Mouse (Mus musculus): ENCODE measurements at regions not wholly inside any gene's neighbourhood (a gene's known extent, or its start where the extent isn't known, plus 50 kb on each side); places are given as distances from the start of the nearest gene placed in this dataset.

- ChIA-PET CTCF (no interaction called here), POLR2A (interaction anchor here in 1 of 4 experiments (2.1 kb wide), 1 partner anchor 11 kb away, joined by 5 read pairs; no protein-coding TSS in a partner anchor)
Measured at GRCm38 (mm10) chr4:55188716-55189115, 161.1 kb upstream of the Rad23b start.

GRCm38 (mm10) chr4:55190586-55190985 is 159.3 kb upstream of the Rad23b start:
- ChIA-PET POLR2A (interaction anchor here in 1 of 4 experiments (1.3 kb wide), 2 partner anchors 13 to 17 kb away, joined by 3 read pairs; no protein-coding TSS in a partner anchor), CTCF (no interaction called here)

GRCm38 (mm10) chr4:55194061-55194460 is 155.8 kb upstream of the Rad23b start:
- CTCF ChIA-PET = no interaction called here
- POLR2A ChIA-PET = interaction anchor here in 1 of 4 experiments (1.7 kb wide), 1 partner anchor 12 kb away, joined by 7 read pairs; no protein-coding TSS in a partner anchor

GRCm38 (mm10) chr4:55194552-55194951 is 155.3 kb upstream of the Rad23b start:
- ChIA-PET CTCF (no interaction called here), POLR2A (interaction anchor here in 1 of 4 experiments (1.7 kb wide), 1 partner anchor 11 kb away, joined by 7 read pairs; no protein-coding TSS in a partner anchor)

- ChIA-PET CTCF (interaction anchor here in 3 of 4 experiments (0.5 to 1.0 kb wide), 3 partner anchors 75 to 512 kb away, joined by 3 to 5 read pairs (median 3); no protein-coding TSS in a partner anchor), POLR2A (interaction anchor here (0.6 to 5.1 kb wide), 31 partner anchors 10 to 329 kb away, joined by 3 to 28 read pairs (median 3); partner anchors contain the start of gene Zfp462 (in 1 of the 4))
Measured at GRCm38 (mm10) chr4:55203731-55204710, 145.8 kb upstream of the Rad23b start.

- ChIA-PET POLR2A (interaction anchor here in 3 of 4 experiments (0.7 to 5.1 kb wide), 45 partner anchors 9 to 1133 kb away, joined by 3 to 80 read pairs (median 4); partner anchors contain the start of genes Klf4 (in 1 of the 3) and Zfp462 (in 1 of the 3)), CTCF (interaction anchor here in 1 of 4 experiments (0.6 to 1.2 kb wide), 2 partner anchors 34 to 106 kb away, joined by 3 read pairs; no protein-coding TSS in a partner anchor)
Measured at GRCm38 (mm10) chr4:55206226-55206625, 143.6 kb upstream of the Rad23b start.

- CTCF ChIA-PET = interaction anchor here in 1 of 4 experiments (1.4 kb wide), 1 partner anchor 32 kb away, joined by 3 read pairs; no protein-coding TSS in a partner anchor
Measured at GRCm38 (mm10) chr4:55207749-55208385, 142.0 kb upstream of the Rad23b start.

GRCm38 (mm10) chr4:55208386-55209345 is 141.2 kb upstream of the Rad23b start:
- CTCF ChIA-PET = interaction anchor here in 1 of 4 experiments (1.4 kb wide), 1 partner anchor 31 kb away, joined by 3 read pairs; no protein-coding TSS in a partner anchor
- POLR2A ChIA-PET = interaction anchor here (0.6 to 5.1 kb wide), 44 partner anchors 9 to 1745 kb away, joined by 3 to 80 read pairs (median 4); partner anchors contain the start of gene Zfp462 (in 1 of the 4)

More at GRCm38 (mm10) chr4:55207749-55208385, 142.0 kb upstream of the Rad23b start:
- POLR2A ChIA-PET = interaction anchor here (0.6 to 5.1 kb wide), 45 partner anchors 9 to 1745 kb away, joined by 3 to 80 read pairs (median 4); partner anchors contain the start of gene Zfp462 (in 1 of the 4)

- ChIA-PET CTCF (interaction anchor here in 2 of 4 experiments (0.6 to 0.8 kb wide), 3 partner anchors 16 to 217 kb away, joined by 3 to 5 read pairs (median 3); no protein-coding TSS in a partner anchor), POLR2A (no interaction called here)
Measured at GRCm38 (mm10) chr4:55215425-55216174, 134.2 kb upstream of the Rad23b start.

- ChIA-PET POLR2A (no interaction called here), CTCF (no interaction called here)
Measured at GRCm38 (mm10) chr4:55216175-55216545, 133.7 kb upstream of the Rad23b start.

GRCm38 (mm10) chr4:55225766-55226165 is 124.1 kb upstream of the Rad23b start:
- POLR2A ChIA-PET = interaction anchor here in 1 of 4 experiments (2.0 kb wide), 1 partner anchor 17 kb away, joined by 6 read pairs; no protein-coding TSS in a partner anchor
- CTCF ChIA-PET = no interaction called here

GRCm38 (mm10) chr4:55227394-55227793 is 122.4 kb upstream of the Rad23b start:
- ChIA-PET POLR2A (interaction anchor here in 1 of 4 experiments (0.9 to 2.5 kb wide), 2 partner anchors 18 to 21 kb away, joined by 4 to 5 read pairs; no protein-coding TSS in a partner anchor), CTCF (interaction anchor here in 3 of 4 experiments (0.5 to 1.2 kb wide), 7 partner anchors 9 to 1452 kb away, joined by 3 to 7 read pairs (median 5); no protein-coding TSS in a partner anchor)

- POLR2A ChIA-PET = interaction anchor here in 1 of 4 experiments (0.5 kb wide), 1 partner anchor 19 kb away, joined by 5 read pairs; no protein-coding TSS in a partner anchor
- CTCF ChIA-PET = interaction anchor here in 3 of 4 experiments (0.7 to 1.5 kb wide), 4 partner anchors 9 to 473 kb away, joined by 3 to 7 read pairs (median 4); no protein-coding TSS in a partner anchor
Measured at GRCm38 (mm10) chr4:55231522-55231921, 118.3 kb upstream of the Rad23b start.

GRCm38 (mm10) chr4:55237856-55238255 is 112.0 kb upstream of the Rad23b start:
- POLR2A ChIA-PET = interaction anchor here in 2 of 4 experiments (1.7 to 2.2 kb wide), 3 partner anchors 20 to 32 kb away, joined by 4 to 7 read pairs (median 6); no protein-coding TSS in a partner anchor
- CTCF ChIA-PET = no interaction called here

- POLR2A ChIA-PET = interaction anchor here in 2 of 4 experiments (1.1 to 1.7 kb wide), 4 partner anchors 34 to 385 kb away, joined by 3 to 5 read pairs (median 4); no protein-coding TSS in a partner anchor
- CTCF ChIA-PET = interaction anchor here in 3 of 4 experiments (0.5 to 2.2 kb wide), 26 partner anchors 9 to 1309 kb away, joined by 3 to 9 read pairs (median 3); no protein-coding TSS in a partner anchor
Measured at GRCm38 (mm10) chr4:55240450-55240849, 109.4 kb upstream of the Rad23b start.

GRCm38 (mm10) chr4:55242331-55242730 is 107.5 kb upstream of the Rad23b start:
- ChIA-PET POLR2A (interaction anchor here in 1 of 4 experiments (0.7 kb wide), 1 partner anchor 115 kb away, joined by 3 read pairs; no protein-coding TSS in a partner anchor), CTCF (no interaction called here)

All from embryonic stem cell, embryonic (primary cell).